Mouse (Mus musculus) cortical plate, adult 2 months (tissue): ENCODE results near the gene Mrps23. TPM values are rescaled to one million over a fixed set of nuclear protein-coding genes. Genes with fewer than 3 reads are reported as not detected.
"Not testable (repeated sequence)": the region's sequence is repeated elsewhere in the genome, so short reads cannot be mapped to it uniquely, and the experiment has no call there.

ENCODE experiments used
- H3K27ac ChIP-seq: fragments of 200-500 bp; 2 replicates; pipeline ENCODE4 v1.5.1; 2012; ENCODE audit warnings: low read length, control low read depth, inconsistent platforms; ENCODE audit not compliant: insufficient read depth
- H3K4me1 ChIP-seq: fragments of 200-500 bp; 2 replicates; pipeline ENCODE4 v1.6.1; 2011; ENCODE audit warnings: low read length; ENCODE audit not compliant: control insufficient read depth, insufficient read depth
- H3K4me3 ChIP-seq: fragments of 200-500 bp; 2 replicates; pipeline ENCODE4 v1.5.1; 2011; ENCODE audit warnings: mild to moderate bottlenecking, low read length, control low read depth; ENCODE audit not compliant: insufficient read depth
- CTCF ChIP-seq: fragments of 200-500 bp; IDR thresholded peaks from 2 replicates; pipeline ENCODE4 v1.5.1; 2011; ENCODE audit warnings: mild to moderate bottlenecking, control low read depth, low read length; ENCODE audit not compliant: insufficient read depth; ENCODE audit errors: extremely low read depth
- POLR2A ChIP-seq: fragments of 200-500 bp; IDR thresholded peaks from 2 replicates; pipeline ENCODE4 v1.6.1; 2011; ENCODE audit warnings: mild to moderate bottlenecking, low read length, control low read depth; ENCODE audit not compliant: insufficient read depth; ENCODE audit errors: extremely low read depth
- polyA plus RNA-seq: library from polyadenylated mRNA; depleted of rRNA; stranded (reverse); fragments of >200 nt; gene quantifications from 2 replicates; pipeline ENCODE4 v1.2.3, GENCODE M21; 2012

Mrps23 gene
- polyA plus RNA-seq, 1 experiment, result 68.8 TPM

DNA sequence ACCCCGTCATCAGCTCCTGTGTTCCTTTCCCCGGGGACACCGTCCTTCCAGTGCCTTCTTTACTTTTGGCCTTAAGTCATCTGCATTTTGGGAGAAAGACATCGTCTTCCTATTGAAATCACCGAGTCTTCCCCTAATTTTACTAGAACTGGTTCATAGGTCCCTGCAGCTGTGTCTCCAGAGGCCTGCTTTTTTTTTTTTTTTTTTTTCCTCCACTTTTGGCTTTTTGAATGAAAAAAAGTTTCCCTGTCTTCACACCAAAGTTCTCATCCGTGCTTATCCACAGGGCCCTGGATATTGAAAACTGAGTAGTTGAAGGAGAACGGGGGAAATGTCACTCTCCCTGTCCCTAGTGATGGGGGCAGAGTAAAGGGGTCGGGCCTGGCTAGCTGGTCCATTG is 16.0 kb upstream of the Mrps23 start:
- Histone ChIP-seq H3K4me3 (no peak overlapping the region; the same call in 1 of the 2 replicates), H3K4me1 (no peaks in the 10 kb centered on the region; the same call in 1 of the 2 replicates), H3K27ac (no peak overlapping the region)
- TF ChIP-seq CTCF (no peak), POLR2A (no peak)

DNA sequence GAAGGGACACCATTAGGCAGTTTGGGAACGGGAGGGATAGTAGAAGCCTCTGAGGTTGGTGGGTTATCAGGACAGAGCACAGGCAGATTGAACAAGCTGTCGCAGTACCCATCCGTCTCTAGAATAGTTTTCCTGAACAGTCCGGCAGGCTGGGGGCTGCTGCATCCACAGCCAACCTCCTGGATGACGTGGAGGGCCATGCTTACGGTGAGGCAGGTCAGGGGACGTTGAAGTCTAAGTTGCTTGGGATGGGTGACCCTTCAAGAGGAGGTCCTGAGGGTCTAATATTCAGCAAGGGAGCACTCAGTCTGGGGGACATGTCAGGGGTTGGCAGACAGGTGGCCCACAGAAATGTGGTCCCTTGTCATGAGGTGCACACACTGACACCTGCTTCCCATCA is 15.6 kb upstream of the Mrps23 start:
- Histone ChIP-seq H3K27ac (no peak overlapping the region), H3K4me1 (no peaks in the 10 kb centered on the region; the same call in 1 of the 2 replicates), H3K4me3 (no peak overlapping the region)
- TF ChIP-seq POLR2A (no peak), CTCF (no peak)

GRCm38 (mm10) chr11:88192595-88192994 is 11.6 kb upstream of the Mrps23 start:
- Histone ChIP-seq H3K27ac (no peak overlapping the region), H3K4me3 (no peak overlapping the region)
- TF ChIP-seq CTCF, result no peak
- no peak for TF ChIP-seq POLR2A

GRCm38 (mm10) chr11:88193098-88193823 is 10.9 kb upstream of the Mrps23 start:
- H3K4me3 ChIP-seq, result no peak overlapping the region
- H3K27ac ChIP-seq, result no peak overlapping the region
- no peaks in the 10 kb centered on the region for H3K4me1 ChIP-seq
- no peak for TF ChIP-seq CTCF
- TF ChIP-seq POLR2A, result no peak

More at GRCm38 (mm10) chr11:88192595-88192994, 11.6 kb upstream of the Mrps23 start:
- H3K4me1 ChIP-seq, result no peaks in the 10 kb centered on the region

GRCm38 (mm10) chr11:88193824-88194696 is 10.1 kb upstream of the Mrps23 start:
- H3K4me1 ChIP-seq, result no peaks in the 10 kb centered on the region
- TF ChIP-seq CTCF (no peak), POLR2A (no peak)
- H3K4me3 ChIP-seq, result no peak overlapping the region
- no peak overlapping the region for H3K27ac ChIP-seq

DNA sequence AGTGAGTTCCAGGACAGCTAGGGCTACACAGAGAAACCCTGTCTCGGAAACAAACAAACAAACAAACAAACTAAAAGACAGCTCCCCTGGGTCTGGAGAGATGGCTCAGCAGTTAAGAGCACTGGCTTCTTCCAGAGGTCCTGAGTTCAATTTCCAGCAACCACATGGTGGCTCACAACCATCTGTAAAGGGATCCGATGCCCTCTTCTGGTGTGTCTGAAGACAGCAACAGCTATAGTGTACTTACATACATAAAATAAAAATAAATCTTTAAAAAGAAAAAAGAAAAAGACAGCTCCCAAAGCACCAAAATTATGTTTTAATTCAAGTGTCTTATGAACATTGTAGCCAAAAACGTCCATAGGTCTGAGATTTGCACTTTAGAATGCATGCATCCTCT is 8.5 kb upstream of the Mrps23 start:
- not testable (repeated sequence) for H3K27ac ChIP-seq, H3K4me1 ChIP-seq, H3K4me3 ChIP-seq

DNA sequence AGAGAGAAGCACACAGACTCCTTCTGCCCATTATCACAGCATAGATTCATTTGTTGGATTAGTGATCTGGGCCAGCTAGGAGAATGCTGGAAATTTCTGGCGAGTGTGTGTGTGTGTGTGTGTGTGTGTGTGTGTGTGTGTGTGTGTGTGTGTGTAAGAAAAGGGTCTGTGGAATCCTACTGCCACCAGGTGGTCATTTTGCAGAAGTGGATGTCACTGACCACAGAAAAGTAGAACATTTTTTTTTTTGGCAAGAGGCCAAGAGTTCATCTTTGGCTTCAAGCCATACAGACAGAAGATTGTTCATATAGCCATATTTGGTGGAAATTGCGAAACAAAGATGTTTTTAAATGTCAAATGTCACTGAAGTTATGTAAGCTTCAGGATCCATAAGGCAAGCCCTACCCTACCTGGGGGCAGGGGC is 7.0 kb upstream of the Mrps23 start:
- Histone ChIP-seq H3K4me1 (no peaks in the 10 kb centered on the region), H3K27ac (no peak overlapping the region), H3K4me3 (no peak overlapping the region)
- peak; percentile 57 for TF ChIP-seq CTCF
- TF ChIP-seq POLR2A, result no peak

DNA sequence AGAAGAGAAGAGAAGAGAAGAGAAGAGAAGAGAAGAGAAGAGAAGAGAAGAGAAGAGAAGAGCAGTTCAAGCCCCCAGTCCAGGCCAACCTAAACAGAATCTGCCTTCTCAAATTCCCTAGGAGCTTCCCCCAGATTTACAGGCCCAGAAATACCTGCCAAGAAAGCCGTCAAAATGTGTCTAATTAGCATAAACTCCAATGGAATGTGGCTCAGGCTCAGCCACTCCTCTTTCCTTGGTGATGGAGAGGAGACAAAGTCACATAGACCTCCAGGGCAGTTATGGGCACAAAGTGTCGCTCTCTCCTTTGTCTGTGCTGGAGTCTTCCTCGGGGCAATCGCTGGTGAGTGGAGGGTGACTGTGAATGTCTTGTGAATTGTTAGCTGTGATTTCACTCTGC is 6.0 kb upstream of the Mrps23 start:
- peaks cover under 1% of the 10 kb centered on the region; the same call in 1 of the 2 replicates for H3K4me1 ChIP-seq
- no peak overlapping the region for H3K4me3 ChIP-seq
- no peak overlapping the region for H3K27ac ChIP-seq
- TF ChIP-seq POLR2A (no peak), CTCF (no peak)

- Histone ChIP-seq H3K4me3 (no peak overlapping the region), H3K27ac (no peak overlapping the region), H3K4me1 (peaks cover 4% of the 10 kb centered on the region; the same call in 1 of the 2 replicates)
- TF ChIP-seq CTCF, result no peak
- no peak for TF ChIP-seq POLR2A
Observed at GRCm38 (mm10) chr11:88201172-88201571, 3.0 kb upstream of the Mrps23 start.
